Mouse (Mus musculus): ENCODE results near the gene Rbfox1. TPM values are rescaled to one million over a fixed set of nuclear protein-coding genes. Genes with fewer than 3 reads are reported as not detected.

Gene Rbfox1
- polyA plus RNA-seq, 1 experiment from 2014 or later: 2.2 TPM

DNA sequence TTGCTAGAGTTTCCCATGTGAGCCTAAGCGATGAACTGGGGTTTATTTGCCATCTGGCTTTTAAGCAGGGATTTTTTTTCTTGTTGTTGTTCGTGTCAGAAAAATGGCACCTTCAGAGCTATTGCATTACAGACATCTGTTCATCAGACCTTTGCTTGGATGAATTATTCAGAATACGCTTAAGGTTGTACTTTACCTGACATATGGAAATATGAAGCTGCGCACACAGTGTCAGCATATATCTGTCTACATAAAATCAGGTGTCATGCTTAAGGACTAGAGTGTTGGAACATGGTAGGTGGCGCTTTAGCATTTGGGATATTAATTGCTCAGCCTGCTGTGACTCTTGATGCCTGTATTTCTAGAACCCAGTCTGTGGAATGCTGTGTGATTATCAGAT lies 819.7 kb downstream of the Rbfox1 start:
- H3K4me1 ChIP-seq: no peaks in the 10 kb centered on the region
- WGBS: 86% methylated on average over 5 of the region's 5 CpGs
- H3K9ac ChIP-seq: no peak overlapping the region
- H3K36me3 ChIP-seq: no peaks in the 10 kb centered on the region
- H3K4me3 ChIP-seq: no peak overlapping the region
- no peaks in the 10 kb centered on the region for H3K27me3 ChIP-seq
- ATAC-seq (ENCODE audit: borderline replicate concordance, extremely low read depth, low FRiP score, low TSS enrichment): no peak
- H3K4me2 ChIP-seq: no peak overlapping the region
- no peaks in the 10 kb centered on the region for H3K9me3 ChIP-seq
- H3K27ac ChIP-seq: no peak overlapping the region

DNA sequence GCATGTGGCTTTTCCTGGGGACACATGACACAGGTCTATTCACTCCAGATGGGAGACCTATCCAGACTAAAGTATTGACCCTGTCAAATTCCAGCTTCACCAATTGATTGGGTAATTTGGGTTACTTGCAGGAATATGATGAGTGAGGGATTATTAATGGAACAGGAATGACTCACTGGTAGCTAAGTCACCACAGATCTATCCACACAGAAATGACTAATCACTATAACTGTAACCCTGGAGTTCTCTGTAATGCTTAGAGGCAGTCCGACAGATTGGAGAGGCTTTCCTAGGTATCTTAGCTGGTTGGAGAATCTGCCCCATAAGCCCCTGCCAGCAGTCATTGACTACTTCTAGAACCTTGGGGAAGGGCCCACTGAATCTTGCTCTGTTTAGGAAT lies 827.2 kb downstream of the Rbfox1 start:
- Histone ChIP-seq H3K4me1 (peaks cover 8% of the 10 kb centered on the region; the same call in 1 of the 2 replicates), H3K9me3 (no peaks in the 10 kb centered on the region), H3K27me3 (no peaks in the 10 kb centered on the region), H3K9ac (no peak overlapping the region), H3K36me3 (no peaks in the 10 kb centered on the region), H3K4me3 (no peak overlapping the region), H3K4me2 (no peak overlapping the region), H3K27ac (no peak overlapping the region)
- 87% methylated on average over 1 of the region's 1 CpGs for WGBS
- no peak for ATAC-seq (ENCODE audit: borderline replicate concordance, extremely low read depth, low FRiP score, low TSS enrichment)

DNA sequence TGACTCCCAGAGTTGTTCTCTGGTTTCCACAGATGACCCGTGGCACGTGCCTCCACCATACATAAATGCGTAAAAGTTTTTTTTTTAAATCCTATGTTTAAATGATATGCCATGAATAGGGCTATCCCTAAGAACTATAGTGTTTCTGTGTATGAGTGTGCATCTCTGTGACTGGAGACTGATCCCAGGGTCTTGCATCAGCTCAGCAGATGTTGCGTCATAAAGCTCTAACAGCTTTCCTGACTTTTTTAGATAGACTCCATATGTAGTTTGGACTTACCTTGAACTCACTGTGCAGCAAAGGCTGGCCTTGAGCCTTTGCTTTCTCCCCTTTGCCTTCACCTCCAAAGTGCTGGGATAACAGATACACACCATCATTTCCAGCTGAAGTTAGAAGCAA lies 830.1 kb downstream of the Rbfox1 start:
- Histone ChIP-seq H3K4me3 (no peak overlapping the region), H3K27me3 (no peaks in the 10 kb centered on the region), H3K4me1 (peaks cover 8% of the 10 kb centered on the region; the same call in 1 of the 2 replicates), H3K36me3 (no peaks in the 10 kb centered on the region), H3K27ac (no peak overlapping the region), H3K9ac (no peak overlapping the region), H3K4me2 (no peak overlapping the region), H3K9me3 (no peaks in the 10 kb centered on the region)
- WGBS: 81% methylated on average over 4 of the region's 4 CpGs
- ATAC-seq (ENCODE audit: borderline replicate concordance, extremely low read depth, low FRiP score, low TSS enrichment): no peak

DNA sequence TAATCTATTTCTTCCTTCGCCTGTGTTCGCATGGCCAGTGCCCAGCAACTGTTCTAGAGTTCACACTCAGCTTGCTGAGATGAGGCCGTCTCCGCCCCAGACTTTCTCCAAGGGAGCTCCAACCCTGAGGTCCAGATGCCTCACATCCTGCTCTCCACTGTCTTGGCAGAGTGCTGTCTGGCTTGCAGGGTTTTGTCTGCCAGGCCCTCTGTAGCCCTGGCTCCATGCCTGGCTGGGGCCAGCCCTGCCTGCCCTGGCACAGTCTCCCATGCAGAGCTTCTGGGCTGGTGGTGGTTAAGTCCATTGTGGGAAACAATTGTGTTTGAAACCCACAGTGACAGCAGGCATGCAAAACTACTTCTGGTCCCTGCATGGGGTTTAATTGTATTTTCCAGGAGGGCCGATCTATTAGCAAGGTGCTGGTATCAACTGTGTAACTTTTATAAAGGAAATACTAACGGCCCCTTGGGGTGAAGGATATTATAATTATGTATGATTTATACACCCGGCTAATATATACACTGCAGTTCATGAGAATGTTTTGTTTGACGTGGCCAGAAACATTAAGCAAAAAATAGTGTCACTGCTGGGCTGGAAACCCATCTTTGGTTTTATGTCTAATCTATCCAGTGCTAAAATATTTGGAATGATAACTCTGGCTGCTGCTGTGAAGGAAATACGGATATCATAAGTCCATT lies 831.2 kb downstream of the Rbfox1 start:
- H3K4me1 ChIP-seq: peaks cover 8% of the 10 kb centered on the region; the same call in 1 of the 2 replicates
- H3K36me3 ChIP-seq: no peaks in the 10 kb centered on the region
- H3K27ac ChIP-seq: peak overlapping the region; percentile 58
- peak overlapping the region; percentile 5; the same call in 1 of the 2 replicates for H3K4me2 ChIP-seq
- no peaks in the 10 kb centered on the region for H3K9me3 ChIP-seq
- H3K4me3 ChIP-seq: no peak overlapping the region
- 44% methylated on average over 9 of the region's 9 CpGs for WGBS
- peak; percentile 93 for ATAC-seq (ENCODE audit: borderline replicate concordance, extremely low read depth, low FRiP score, low TSS enrichment)
- H3K9ac ChIP-seq: no peak overlapping the region
- no peaks in the 10 kb centered on the region for H3K27me3 ChIP-seq

DNA sequence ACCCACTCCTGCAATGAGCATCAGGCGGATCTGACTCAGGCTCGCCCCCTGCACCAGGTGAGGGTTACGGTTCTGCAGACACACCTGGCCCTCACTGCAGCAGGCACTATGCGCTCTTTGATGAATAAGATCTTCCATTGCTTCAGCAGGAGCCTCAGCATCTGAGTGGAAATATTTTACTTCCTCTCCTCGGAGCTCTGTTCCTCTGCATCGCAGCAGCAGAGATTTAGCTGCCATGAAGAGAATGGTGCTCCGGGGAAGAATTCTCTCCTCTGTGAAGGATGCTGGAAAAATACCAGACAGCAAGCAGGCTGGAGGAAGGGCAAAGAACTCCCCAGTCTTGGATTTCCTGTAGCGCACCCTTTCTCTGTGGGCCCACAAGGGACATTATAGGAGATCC lies 833.9 kb downstream of the Rbfox1 start:
- H3K36me3 ChIP-seq: no peaks in the 10 kb centered on the region
- H3K27ac ChIP-seq: no peak overlapping the region
- no peaks in the 10 kb centered on the region for H3K27me3 ChIP-seq
- no peaks in the 10 kb centered on the region for H3K9me3 ChIP-seq
- WGBS: 56% methylated on average over 8 of the region's 8 CpGs
- H3K4me3 ChIP-seq: no peak overlapping the region
- no peak for ATAC-seq (ENCODE audit: borderline replicate concordance, extremely low read depth, low FRiP score, low TSS enrichment)
- H3K4me2 ChIP-seq: no peak overlapping the region
- H3K9ac ChIP-seq: no peak overlapping the region
- peaks cover 8% of the 10 kb centered on the region; the same call in 1 of the 2 replicates for H3K4me1 ChIP-seq

DNA sequence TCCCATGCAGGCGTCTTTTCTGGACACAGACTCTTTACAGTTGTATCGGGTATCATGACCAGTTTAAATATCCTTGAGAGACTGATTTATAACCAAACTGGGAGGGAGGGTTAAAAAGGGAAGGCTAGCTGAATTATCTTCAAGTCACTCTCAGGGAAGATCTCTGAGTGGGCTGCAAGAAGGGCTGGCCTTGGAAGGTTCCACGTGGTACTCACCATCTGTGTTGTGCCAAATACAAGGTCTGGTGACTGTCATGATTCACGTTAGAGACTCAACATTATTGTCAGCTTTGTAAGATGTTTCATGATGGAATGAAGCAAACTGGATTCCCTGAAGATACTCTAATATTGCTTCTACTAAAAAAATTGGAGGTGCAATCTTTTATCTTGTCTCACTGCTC lies 847.5 kb downstream of the Rbfox1 start:
- no peaks in the 10 kb centered on the region for H3K9me3 ChIP-seq
- no peaks in the 10 kb centered on the region for H3K27me3 ChIP-seq
- no peak overlapping the region for H3K4me2 ChIP-seq
- ATAC-seq (ENCODE audit: borderline replicate concordance, extremely low read depth, low FRiP score, low TSS enrichment): no peak
- H3K9ac ChIP-seq: no peak overlapping the region
- H3K36me3 ChIP-seq: no peaks in the 10 kb centered on the region
- H3K27ac ChIP-seq: no peak overlapping the region
- no peaks in the 10 kb centered on the region for H3K4me1 ChIP-seq
- WGBS: 61% methylated on average over 4 of the region's 4 CpGs
- H3K4me3 ChIP-seq: no peak overlapping the region

DNA sequence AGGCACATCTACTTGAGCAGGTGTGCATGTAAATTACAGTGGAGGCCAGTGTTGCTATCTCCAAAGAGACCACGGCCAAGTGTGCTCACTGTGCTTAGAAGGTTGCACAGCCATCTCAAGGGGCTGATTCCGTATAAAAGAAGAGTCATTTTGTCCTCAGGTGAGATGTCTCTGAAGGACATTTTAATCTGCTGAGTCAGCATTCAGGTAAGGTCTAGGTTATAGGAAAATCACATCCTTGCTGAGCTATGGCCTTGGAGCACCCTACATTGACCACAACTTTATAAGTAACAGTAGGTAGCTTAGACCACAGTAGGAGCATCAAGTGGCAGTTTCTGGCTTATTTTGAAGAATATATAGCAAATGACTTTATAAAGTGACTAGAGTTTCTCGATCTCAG lies 848.3 kb downstream of the Rbfox1 start:
- Histone ChIP-seq H3K27ac (no peak overlapping the region), H3K36me3 (no peaks in the 10 kb centered on the region), H3K4me2 (no peak overlapping the region), H3K9me3 (no peaks in the 10 kb centered on the region), H3K4me1 (no peaks in the 10 kb centered on the region), H3K9ac (no peak overlapping the region), H3K4me3 (no peak overlapping the region), H3K27me3 (no peaks in the 10 kb centered on the region)
- ATAC-seq (ENCODE audit: borderline replicate concordance, extremely low read depth, low FRiP score, low TSS enrichment): no peak
- 85% methylated on average over 3 of the region's 3 CpGs for WGBS

DNA sequence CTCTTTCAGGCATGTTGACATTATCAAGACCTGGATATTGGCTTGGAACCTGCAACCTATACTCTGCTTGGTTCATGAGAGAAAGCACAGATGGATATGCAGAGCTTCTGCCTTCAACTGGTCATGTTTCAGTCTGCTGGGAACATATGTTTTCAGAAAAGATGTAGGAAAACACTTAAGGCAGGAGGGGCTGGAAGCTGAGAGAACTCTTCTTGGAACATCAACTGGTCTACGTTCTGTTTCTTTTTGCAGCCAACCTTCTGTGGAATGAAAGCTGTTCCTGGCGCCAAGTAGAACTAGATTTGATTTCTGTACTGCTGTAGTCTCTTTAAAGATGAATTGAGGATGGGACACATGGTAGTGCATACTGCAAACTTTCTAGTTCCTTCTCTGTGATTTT lies 851.4 kb downstream of the Rbfox1 start:
- Histone ChIP-seq H3K27ac (no peak overlapping the region), H3K9ac (no peak overlapping the region), H3K36me3 (no peaks in the 10 kb centered on the region), H3K9me3 (no peaks in the 10 kb centered on the region), H3K4me3 (no peak overlapping the region), H3K27me3 (no peaks in the 10 kb centered on the region), H3K4me2 (no peak overlapping the region), H3K4me1 (no peaks in the 10 kb centered on the region)
- 70% methylated on average over 2 of the region's 2 CpGs for WGBS
- no peak for ATAC-seq (ENCODE audit: borderline replicate concordance, extremely low read depth, low FRiP score, low TSS enrichment)

DNA sequence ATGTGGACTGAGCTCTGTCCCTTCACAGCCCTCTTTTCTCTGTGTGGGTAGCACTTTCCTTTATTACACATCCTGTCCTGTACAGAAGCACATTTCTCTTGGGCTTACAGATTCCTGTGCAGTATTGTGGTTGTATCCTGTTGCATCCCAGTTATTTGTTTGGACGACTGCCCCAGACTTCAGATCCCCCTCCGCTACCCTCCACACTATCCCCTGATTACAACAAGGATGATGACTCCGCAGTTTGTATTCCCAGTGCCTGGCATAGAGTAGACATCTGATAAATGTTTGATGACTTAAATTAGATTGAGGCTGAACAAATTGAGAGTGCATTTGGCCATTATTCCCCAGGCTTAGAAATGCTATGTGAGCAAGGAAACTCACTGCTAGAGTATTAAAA lies 851.8 kb downstream of the Rbfox1 start:
- no peaks in the 10 kb centered on the region for H3K36me3 ChIP-seq
- ATAC-seq (ENCODE audit: borderline replicate concordance, extremely low read depth, low FRiP score, low TSS enrichment): no peak
- no peaks in the 10 kb centered on the region for H3K4me1 ChIP-seq
- no peak overlapping the region for H3K4me3 ChIP-seq
- no peak overlapping the region for H3K4me2 ChIP-seq
- H3K27ac ChIP-seq: no peak overlapping the region
- no peaks in the 10 kb centered on the region for H3K9me3 ChIP-seq
- no peak overlapping the region for H3K9ac ChIP-seq
- no peaks in the 10 kb centered on the region for H3K27me3 ChIP-seq
- WGBS: 70% methylated on average over 3 of the region's 3 CpGs

DNA sequence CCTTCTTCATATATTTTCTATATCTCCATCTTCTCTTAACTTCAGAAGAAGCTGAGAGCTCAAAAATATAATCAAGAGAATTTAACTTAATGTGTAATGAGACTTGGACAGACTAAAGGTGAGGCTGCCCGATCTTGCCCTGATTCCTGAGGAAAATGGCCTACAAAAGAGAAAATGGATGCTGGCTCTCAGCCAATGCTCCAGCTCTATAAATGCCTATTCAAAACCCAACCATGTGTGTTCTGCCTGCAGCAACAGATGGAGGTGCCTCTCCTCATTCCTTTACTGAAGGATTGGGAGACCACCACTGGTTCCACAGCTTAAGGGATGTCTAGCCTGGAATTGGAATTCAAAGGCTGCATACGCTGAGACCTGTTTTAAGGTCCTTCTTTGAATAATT lies 861.0 kb downstream of the Rbfox1 start:
- Histone ChIP-seq H3K9ac (no peak overlapping the region), H3K4me3 (no peak overlapping the region), H3K27ac (no peak overlapping the region), H3K9me3 (no peaks in the 10 kb centered on the region), H3K4me1 (no peaks in the 10 kb centered on the region), H3K36me3 (no peaks in the 10 kb centered on the region), H3K4me2 (no peak overlapping the region), H3K27me3 (no peaks in the 10 kb centered on the region)
- ATAC-seq (ENCODE audit: borderline replicate concordance, extremely low read depth, low FRiP score, low TSS enrichment): no peak
- WGBS: 94% methylated on average over 2 of the region's 2 CpGs

DNA sequence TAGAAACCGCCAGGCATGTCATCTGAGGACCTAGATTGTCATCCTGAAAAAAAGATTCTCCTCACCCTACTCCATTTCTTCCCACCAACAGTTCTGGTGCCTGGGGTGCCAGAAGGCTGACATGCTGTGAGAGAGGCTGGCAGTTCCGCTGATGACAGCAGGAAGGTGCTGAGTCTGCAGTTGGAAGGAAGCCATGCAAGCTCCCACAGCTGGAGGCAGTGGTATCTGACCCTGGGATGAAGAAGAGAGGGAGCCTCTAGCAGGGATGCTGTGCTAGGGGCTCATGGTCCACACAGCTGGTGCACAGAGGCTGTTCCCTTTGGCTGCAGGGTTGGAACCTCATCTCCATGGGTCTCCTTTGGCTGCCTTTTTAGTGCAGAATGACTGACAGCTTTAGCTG lies 865.3 kb downstream of the Rbfox1 start:
- WGBS: 62% methylated on average over 2 of the region's 2 CpGs
- H3K4me1 ChIP-seq: no peaks in the 10 kb centered on the region
- no peak overlapping the region for H3K4me3 ChIP-seq
- no peaks in the 10 kb centered on the region for H3K9me3 ChIP-seq
- H3K27me3 ChIP-seq: no peaks in the 10 kb centered on the region
- ATAC-seq (ENCODE audit: borderline replicate concordance, extremely low read depth, low FRiP score, low TSS enrichment): no peak
- H3K36me3 ChIP-seq: no peaks in the 10 kb centered on the region
- H3K9ac ChIP-seq: no peak overlapping the region
- no peak overlapping the region for H3K4me2 ChIP-seq
- H3K27ac ChIP-seq: no peak overlapping the region

DNA sequence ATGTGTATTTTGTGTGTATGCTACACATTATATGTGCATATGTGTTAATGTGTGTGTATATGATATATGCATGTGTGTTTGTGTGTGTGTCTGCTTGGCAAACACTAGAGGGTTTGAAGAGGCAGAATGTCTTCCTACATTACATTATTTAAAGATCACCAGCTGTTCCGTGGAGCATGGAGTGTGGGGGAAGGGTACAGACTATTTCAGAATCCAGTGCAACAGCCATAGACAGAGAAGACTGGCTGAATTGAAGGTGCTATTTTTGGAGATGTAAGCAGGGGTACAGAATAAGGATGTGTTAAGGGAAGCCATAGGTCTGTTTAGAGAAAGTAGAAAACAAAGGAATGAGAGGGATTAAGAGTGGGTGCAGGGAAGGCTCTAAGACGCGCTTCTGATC lies 869.7 kb downstream of the Rbfox1 start:
- no peak overlapping the region for H3K4me3 ChIP-seq
- 68% methylated on average over 3 of the region's 3 CpGs for WGBS
- H3K36me3 ChIP-seq: no peaks in the 10 kb centered on the region
- H3K4me1 ChIP-seq: no peaks in the 10 kb centered on the region
- H3K9ac ChIP-seq: no peak overlapping the region
- no peaks in the 10 kb centered on the region for H3K9me3 ChIP-seq
- H3K27ac ChIP-seq: no peak overlapping the region
- H3K4me2 ChIP-seq: no peak overlapping the region
- no peak for ATAC-seq (ENCODE audit: borderline replicate concordance, extremely low read depth, low FRiP score, low TSS enrichment)
- no peaks in the 10 kb centered on the region for H3K27me3 ChIP-seq
